Mouse (Mus musculus): Measurements from ENCODE around the gene Lancl2. TPM values are rescaled to one million over a fixed set of nuclear protein-coding genes. Genes with fewer than 3 reads are reported as not detected.
A peak's percentile ranks its signal among the peaks of the same experiment; 100 is the strongest.

Lancl2 gene
- 42.7 and 44.6 TPM in 2 replicates for polyA plus RNA-seq (2014; fragmentation: Nextera tagmentation; extraction: Ambion mirVana)

DNA sequence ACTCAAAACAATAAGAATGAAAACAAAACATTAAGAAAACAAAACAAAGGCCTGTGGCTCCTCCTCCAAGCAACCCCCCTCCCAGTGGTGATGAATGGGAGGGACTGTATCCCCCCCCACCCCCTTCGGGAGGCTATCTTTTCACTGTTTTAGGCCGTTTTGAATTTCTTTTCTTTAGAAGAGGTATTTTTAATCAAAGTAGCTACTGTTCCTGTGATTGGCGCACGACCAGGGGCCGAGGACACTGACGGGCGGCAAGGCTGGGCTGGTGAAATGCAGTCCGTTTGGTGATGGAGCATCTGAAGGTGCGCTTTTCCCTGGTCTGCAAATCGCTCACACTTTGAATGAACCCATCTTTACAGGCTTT lies at the start of gene Lancl2:
Lancl2 (plus strand) TSS at position 165 of the 367 bp plus-strand sequence.
- H3K4me3 ChIP-seq (ENCODE audit: low read depth, low read length) = peak within 1 kb of the TSS; percentile 71
- H3K4me2 ChIP-seq (ENCODE audit: low read depth, severe bottlenecking) = peak within 1 kb of the TSS; percentile 67
- no peaks in the 10 kb centered on the region for H3K36me3 ChIP-seq (ENCODE audit: control insufficient read depth, insufficient read depth, low read length)
- H3K9ac ChIP-seq (ENCODE audit: low read length) = peak within 1 kb of the TSS; percentile 87
- H3K9me3 ChIP-seq (ENCODE audit: control insufficient read depth, low read length) = no peaks in the 10 kb centered on the region
- WGBS = under 1% methylated on average over 10 of the region's 10 CpGs
- DNase-seq (ENCODE audit: low spot score) = no peak
- H3K27ac ChIP-seq (replicated peaks; ENCODE audit: low read depth, low read length) = peak within 1 kb of the TSS; percentile 85
- H3K4me1 ChIP-seq (ENCODE audit: control insufficient read depth, insufficient read depth, low read length) = no peaks in the 10 kb centered on the region
- no peaks in the 10 kb centered on the region for H3K27me3 ChIP-seq (ENCODE audit: control insufficient read depth, insufficient read depth, low read length)
- ATAC-seq (ENCODE audit: insufficient number of reproducible peaks, low FRiP score, low TSS enrichment, low read depth) = peak; percentile 27

DNA sequence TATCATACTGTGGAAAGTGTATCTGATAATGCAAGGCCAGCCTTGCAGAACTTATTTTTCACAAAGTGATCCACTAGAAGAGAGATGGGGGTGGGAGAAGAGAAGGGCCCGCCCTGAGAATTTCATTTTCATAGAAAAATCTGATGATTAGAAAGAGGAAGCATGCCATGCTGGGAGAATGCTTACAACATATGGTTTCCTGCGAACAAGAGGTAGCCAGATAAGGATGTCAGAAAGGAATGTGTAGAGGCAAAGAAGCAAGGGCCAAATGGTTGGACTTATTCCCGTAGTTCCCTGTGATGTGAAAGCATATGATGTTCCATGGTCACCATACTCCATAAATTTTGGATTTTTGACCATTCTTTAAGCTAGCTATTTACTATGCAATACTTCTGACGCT lies 41.0 kb upstream of the Lancl2 start:
- Histone ChIP-seq H3K9ac (ENCODE audit: low read length) (no peak overlapping the region), H3K4me1 (ENCODE audit: control insufficient read depth, insufficient read depth, low read length) (no peaks in the 10 kb centered on the region), H3K9me3 (ENCODE audit: control insufficient read depth, low read length) (no peaks in the 10 kb centered on the region), H3K27ac (replicated peaks; ENCODE audit: low read depth, low read length) (no peak overlapping the region), H3K27me3 (ENCODE audit: control insufficient read depth, insufficient read depth, low read length) (no peaks in the 10 kb centered on the region), H3K4me2 (ENCODE audit: low read depth, severe bottlenecking) (no peak overlapping the region), H3K4me3 (ENCODE audit: low read depth, low read length) (no peak overlapping the region), H3K36me3 (ENCODE audit: control insufficient read depth, insufficient read depth, low read length) (no peaks in the 10 kb centered on the region)
- ATAC-seq (ENCODE audit: insufficient number of reproducible peaks, low FRiP score, low TSS enrichment, low read depth) (no peak), DNase-seq (ENCODE audit: low spot score) (no peak)
- 79% methylated on average over 4 of the region's 4 CpGs for WGBS

- Histone ChIP-seq H3K4me1 (ENCODE audit: control insufficient read depth, insufficient read depth, low read length) (no peaks in the 10 kb centered on the region), H3K27me3 (ENCODE audit: control insufficient read depth, insufficient read depth, low read length) (no peaks in the 10 kb centered on the region), H3K27ac (replicated peaks; ENCODE audit: low read depth, low read length) (no peak overlapping the region), H3K4me3 (ENCODE audit: low read depth, low read length) (no peak overlapping the region), H3K36me3 (ENCODE audit: control insufficient read depth, insufficient read depth, low read length) (peaks cover 2% of the 10 kb centered on the region; the same call in 1 of the 2 replicates), H3K9ac (ENCODE audit: low read length) (no peak overlapping the region), H3K9me3 (ENCODE audit: control insufficient read depth, low read length) (no peaks in the 10 kb centered on the region), H3K4me2 (ENCODE audit: low read depth, severe bottlenecking) (no peak overlapping the region)
- DNase-seq (ENCODE audit: low spot score) (no peak), ATAC-seq (ENCODE audit: insufficient number of reproducible peaks, low FRiP score, low TSS enrichment, low read depth) (no peak)
- 92% methylated on average over 1 of the region's 1 CpGs for WGBS
These were observed 18.2 kb upstream of the Lancl2 start for GRCm38 (mm10) chr6:57684156-57684555.

DNA sequence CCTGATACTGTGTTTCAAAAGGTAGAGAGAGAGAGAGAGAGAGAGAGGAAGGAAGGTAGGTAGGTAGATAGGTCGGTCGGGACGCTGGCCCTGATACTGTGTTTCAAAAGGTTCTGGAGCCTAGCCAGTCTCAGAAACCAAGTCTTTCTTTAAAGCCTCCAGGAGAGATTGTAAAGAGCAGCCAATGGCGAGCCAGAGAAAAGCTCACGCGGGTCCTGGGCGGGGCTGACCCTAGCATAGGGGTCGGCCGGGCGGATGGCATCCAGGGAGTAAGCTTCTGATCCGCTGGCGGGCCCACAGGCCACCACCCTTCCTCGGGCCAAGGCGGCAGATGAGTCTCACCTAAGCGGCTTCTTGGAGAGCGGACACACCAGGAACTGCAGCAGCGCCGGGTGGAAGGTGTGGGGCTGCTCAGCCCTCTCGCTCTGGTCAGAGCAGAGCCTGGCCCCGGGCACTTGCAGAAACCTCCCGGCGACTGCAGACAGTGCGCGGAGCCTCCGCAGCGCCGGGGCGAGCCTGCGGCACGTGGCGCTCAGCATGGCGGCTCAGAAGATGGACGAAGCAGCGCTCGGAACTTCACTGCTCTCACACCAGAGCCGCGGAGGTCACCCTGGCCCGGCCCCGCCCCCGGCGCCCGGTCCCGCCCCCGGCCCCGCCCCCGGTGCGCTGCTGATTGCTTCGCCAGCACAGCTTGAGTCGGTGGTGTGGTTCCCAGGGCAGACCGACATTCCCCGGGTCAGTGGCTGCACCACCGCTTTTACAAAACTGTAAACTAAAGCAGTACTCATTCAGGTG lies 10.7 kb upstream of the Lancl2 start, which contains the start of gene Pyurf:
Pyurf (minus strand) TSS at position 612 of the 795 bp plus-strand sequence.
- Histone ChIP-seq H3K4me3 (ENCODE audit: low read depth, low read length) (peak within 1 kb of the TSS; percentile 78), H3K4me2 (ENCODE audit: low read depth, severe bottlenecking) (peak within 1 kb of the TSS; percentile 76), H3K4me1 (ENCODE audit: control insufficient read depth, insufficient read depth, low read length) (no peaks in the 10 kb centered on the region), H3K27me3 (ENCODE audit: control insufficient read depth, insufficient read depth, low read length) (no peaks in the 10 kb centered on the region), H3K27ac (replicated peaks; ENCODE audit: low read depth, low read length) (peak within 1 kb of the TSS; percentile 84), H3K9ac (ENCODE audit: low read length) (peak within 1 kb of the TSS; percentile 82), H3K36me3 (ENCODE audit: control insufficient read depth, insufficient read depth, low read length) (peaks cover 2% of the 10 kb centered on the region; the same call in 1 of the 2 replicates), H3K9me3 (ENCODE audit: control insufficient read depth, low read length) (no peaks in the 10 kb centered on the region; the same call in 1 of the 2 replicates)
- DNase-seq (ENCODE audit: low spot score) (peak; percentile 91), ATAC-seq (ENCODE audit: insufficient number of reproducible peaks, low FRiP score, low TSS enrichment, low read depth) (peak; percentile 97)
- under 1% methylated on average over 52 of the region's 52 CpGs for whole genome bisulfite sequencing

DNA sequence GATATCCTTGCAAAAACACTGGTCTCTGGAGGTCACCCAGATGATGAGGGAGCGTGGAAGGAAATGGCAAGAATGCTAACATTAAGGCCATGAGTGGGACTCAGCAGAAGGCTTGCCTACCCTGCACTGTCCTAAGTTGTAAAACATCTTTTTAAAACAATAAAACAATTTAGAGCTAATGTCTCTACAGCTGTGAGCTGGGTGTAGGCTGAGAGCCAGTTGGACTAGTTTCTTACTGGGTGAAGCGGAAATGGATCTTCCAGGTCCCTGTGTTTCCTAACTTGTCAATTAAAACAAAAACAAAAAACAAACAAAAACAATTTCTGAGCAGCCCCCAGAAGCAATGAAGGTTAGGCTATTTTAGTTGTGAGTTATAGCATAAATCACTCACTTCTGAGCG lies 9.2 kb upstream of the Lancl2 start:
- H3K4me1 ChIP-seq (ENCODE audit: control insufficient read depth, insufficient read depth, low read length) = no peaks in the 10 kb centered on the region
- H3K27me3 ChIP-seq (ENCODE audit: control insufficient read depth, insufficient read depth, low read length) = no peaks in the 10 kb centered on the region
- H3K27ac ChIP-seq (replicated peaks; ENCODE audit: low read depth, low read length) = no peak overlapping the region
- ATAC-seq (ENCODE audit: insufficient number of reproducible peaks, low FRiP score, low TSS enrichment, low read depth) (no peak), DNase-seq (ENCODE audit: low spot score) (no peak)
- H3K9ac ChIP-seq (ENCODE audit: low read length) = no peak overlapping the region
- no peak overlapping the region for H3K4me3 ChIP-seq (ENCODE audit: low read depth, low read length)
- no peaks in the 10 kb centered on the region; the same call in 1 of the 2 replicates for H3K9me3 ChIP-seq (ENCODE audit: control insufficient read depth, low read length)
- whole genome bisulfite sequencing = 86% methylated on average over 3 of the region's 3 CpGs
- no peaks in the 10 kb centered on the region; the same call in 1 of the 2 replicates for H3K36me3 ChIP-seq (ENCODE audit: control insufficient read depth, insufficient read depth, low read length)
- H3K4me2 ChIP-seq (ENCODE audit: low read depth, severe bottlenecking) = no peak overlapping the region

- Histone ChIP-seq H3K27me3 (ENCODE audit: control insufficient read depth, insufficient read depth, low read length) (no peaks in the 10 kb centered on the region), H3K4me2 (ENCODE audit: low read depth, severe bottlenecking) (peak overlapping the region; percentile 67; the same call in 1 of the 2 replicates), H3K27ac (replicated peaks; ENCODE audit: low read depth, low read length) (no peak overlapping the region), H3K36me3 (ENCODE audit: control insufficient read depth, insufficient read depth, low read length) (no peaks in the 10 kb centered on the region), H3K4me1 (ENCODE audit: control insufficient read depth, insufficient read depth, low read length) (no peaks in the 10 kb centered on the region), H3K4me3 (ENCODE audit: low read depth, low read length) (no peak overlapping the region; the same call in 1 of the 2 replicates), H3K9ac (ENCODE audit: low read length) (no peak overlapping the region), H3K9me3 (ENCODE audit: control insufficient read depth, low read length) (no peaks in the 10 kb centered on the region)
- DNase-seq (ENCODE audit: low spot score) (no peak), ATAC-seq (ENCODE audit: insufficient number of reproducible peaks, low FRiP score, low TSS enrichment, low read depth) (no peak)
- WGBS = 69% methylated on average over 4 of the region's 4 CpGs
These were observed 654 bp upstream of the Lancl2 start for GRCm38 (mm10) chr6:57701686-57702085.

GRCm38 (mm10) chr6:57702743-57703499 lies 581 bp downstream of the Lancl2 start:
- Histone ChIP-seq H3K9ac (ENCODE audit: low read length) (peak overlapping the region; percentile 87), H3K4me1 (ENCODE audit: control insufficient read depth, insufficient read depth, low read length) (no peaks in the 10 kb centered on the region), H3K4me2 (ENCODE audit: low read depth, severe bottlenecking) (peak overlapping the region; percentile 67), H3K27ac (replicated peaks; ENCODE audit: low read depth, low read length) (peak overlapping the region; percentile 85), H3K36me3 (ENCODE audit: control insufficient read depth, insufficient read depth, low read length) (no peaks in the 10 kb centered on the region), H3K27me3 (ENCODE audit: control insufficient read depth, insufficient read depth, low read length) (no peaks in the 10 kb centered on the region), H3K9me3 (ENCODE audit: control insufficient read depth, low read length) (no peaks in the 10 kb centered on the region), H3K4me3 (ENCODE audit: low read depth, low read length) (peak overlapping the region; percentile 71)
- ATAC-seq (ENCODE audit: insufficient number of reproducible peaks, low FRiP score, low TSS enrichment, low read depth) (peak; percentile 100), DNase-seq (ENCODE audit: low spot score) (peak; percentile 95)
- under 1% methylated on average over 59 of the region's 59 CpGs for WGBS

- H3K4me3 ChIP-seq (ENCODE audit: low read depth, low read length) = peak overlapping the region; percentile 71
- H3K9me3 ChIP-seq (ENCODE audit: control insufficient read depth, low read length) = no peaks in the 10 kb centered on the region
- no peaks in the 10 kb centered on the region for H3K4me1 ChIP-seq (ENCODE audit: control insufficient read depth, insufficient read depth, low read length)
- no peaks in the 10 kb centered on the region for H3K36me3 ChIP-seq (ENCODE audit: control insufficient read depth, insufficient read depth, low read length)
- DNase-seq (ENCODE audit: low spot score) = no peak
- no peak overlapping the region for H3K27ac ChIP-seq (replicated peaks; ENCODE audit: low read depth, low read length)
- ATAC-seq (ENCODE audit: insufficient number of reproducible peaks, low FRiP score, low TSS enrichment, low read depth) = peak; percentile 31
- no peaks in the 10 kb centered on the region for H3K27me3 ChIP-seq (ENCODE audit: control insufficient read depth, insufficient read depth, low read length)
- H3K4me2 ChIP-seq (ENCODE audit: low read depth, severe bottlenecking) = peak overlapping the region; percentile 67
- H3K9ac ChIP-seq (ENCODE audit: low read length) = peak overlapping the region; percentile 87
- WGBS = 55% methylated on average over 2 of the region's 2 CpGs
These were observed 1.4 kb downstream of the Lancl2 start for GRCm38 (mm10) chr6:57703703-57704102.
